Mouse (Mus musculus): ENCODE measurements around the gene Stx2.

Gene Stx2

DNA sequence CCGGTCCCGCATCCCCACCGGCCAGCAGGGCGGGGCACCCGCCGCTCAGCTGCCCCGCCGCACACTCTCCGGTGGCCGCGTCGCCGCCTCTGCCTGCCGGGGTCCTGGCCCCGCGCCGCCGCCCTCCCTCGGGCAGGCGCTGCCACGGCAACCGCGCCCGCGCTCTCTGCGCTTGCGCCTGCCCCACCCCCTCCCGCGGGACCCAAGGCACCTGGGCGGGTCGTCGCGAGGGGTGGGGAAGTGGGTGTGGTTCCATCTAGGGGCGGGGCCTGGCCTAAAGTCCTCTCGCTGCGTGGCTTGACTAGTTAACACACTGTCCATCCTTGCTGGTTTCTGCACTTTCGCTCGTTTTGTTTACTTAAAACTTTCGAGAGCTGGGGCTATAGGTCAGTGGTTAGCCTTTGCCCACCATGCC is at the start of gene Stx2:
Gene Stx2 (minus strand): TSS at position 163 of the 415 bp plus-strand sequence.
- DNase-seq (ENCODE audit: low spot score in 2 of 2), result peak; percentile 85 to 89

DNA sequence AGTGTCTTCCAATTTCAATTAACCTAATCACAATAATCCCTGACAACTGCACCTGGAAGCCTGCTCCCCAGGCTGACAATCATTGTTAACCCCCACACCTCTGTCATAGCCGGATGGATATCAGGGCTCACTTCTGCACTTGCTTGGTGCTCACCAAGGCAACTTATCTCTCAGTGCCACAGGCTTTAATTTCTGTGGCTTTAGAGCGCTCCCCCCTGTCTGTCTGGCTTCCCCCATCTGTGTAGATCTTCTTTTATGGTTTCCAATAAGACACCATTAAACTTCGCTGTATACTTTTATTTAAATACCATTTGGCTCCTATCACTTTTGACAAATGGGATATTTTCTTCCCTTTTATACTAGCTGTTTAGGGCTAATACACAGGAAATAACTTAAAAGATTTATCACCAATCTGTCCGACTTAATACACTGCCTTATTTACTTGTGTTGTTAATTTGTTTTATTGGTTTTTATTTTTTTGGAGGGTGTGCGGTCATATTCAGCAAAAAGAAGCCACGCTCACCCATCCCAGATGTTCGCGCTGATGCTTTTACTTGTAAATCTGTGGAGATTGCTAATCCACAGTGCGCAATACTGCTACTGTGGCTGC is 46.4 kb upstream of the Stx2 start:
- DNase-seq (ENCODE audit: low spot score in 2 of 2), result no peak

- no peak for DNase-seq (ENCODE audit: low spot score in 2 of 2)
These were observed 44.4 kb upstream of the Stx2 start for GRCm38 (mm10) chr5:129052636-129053355.

DNA sequence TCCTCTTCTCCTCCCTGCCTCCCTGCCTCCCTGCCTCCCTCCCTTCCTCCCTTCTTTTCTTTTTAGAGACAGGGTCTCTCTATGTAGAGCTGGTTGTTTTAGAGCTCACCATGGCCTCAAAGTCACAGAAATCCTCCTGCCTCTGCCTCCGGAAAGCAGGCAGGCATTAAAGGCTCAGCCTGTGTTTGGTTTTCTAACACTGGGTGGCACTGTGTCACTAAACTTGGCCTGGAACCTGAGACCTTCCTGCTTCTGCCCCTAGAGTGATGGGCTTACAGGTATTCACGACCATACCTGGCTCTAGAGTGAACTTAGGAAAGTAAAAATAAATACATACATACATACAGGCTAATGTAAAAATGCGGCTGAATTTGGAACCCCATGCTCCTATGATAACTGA is 43.5 kb upstream of the Stx2 start:
- no peak for DNase-seq (ENCODE audit: low spot score in 2 of 2)

- DNase-seq (ENCODE audit: low spot score in 2 of 2), result peak; percentile 64 to 71
These were observed 41.0 kb upstream of the Stx2 start for GRCm38 (mm10) chr5:129049372-129049771.

DNA sequence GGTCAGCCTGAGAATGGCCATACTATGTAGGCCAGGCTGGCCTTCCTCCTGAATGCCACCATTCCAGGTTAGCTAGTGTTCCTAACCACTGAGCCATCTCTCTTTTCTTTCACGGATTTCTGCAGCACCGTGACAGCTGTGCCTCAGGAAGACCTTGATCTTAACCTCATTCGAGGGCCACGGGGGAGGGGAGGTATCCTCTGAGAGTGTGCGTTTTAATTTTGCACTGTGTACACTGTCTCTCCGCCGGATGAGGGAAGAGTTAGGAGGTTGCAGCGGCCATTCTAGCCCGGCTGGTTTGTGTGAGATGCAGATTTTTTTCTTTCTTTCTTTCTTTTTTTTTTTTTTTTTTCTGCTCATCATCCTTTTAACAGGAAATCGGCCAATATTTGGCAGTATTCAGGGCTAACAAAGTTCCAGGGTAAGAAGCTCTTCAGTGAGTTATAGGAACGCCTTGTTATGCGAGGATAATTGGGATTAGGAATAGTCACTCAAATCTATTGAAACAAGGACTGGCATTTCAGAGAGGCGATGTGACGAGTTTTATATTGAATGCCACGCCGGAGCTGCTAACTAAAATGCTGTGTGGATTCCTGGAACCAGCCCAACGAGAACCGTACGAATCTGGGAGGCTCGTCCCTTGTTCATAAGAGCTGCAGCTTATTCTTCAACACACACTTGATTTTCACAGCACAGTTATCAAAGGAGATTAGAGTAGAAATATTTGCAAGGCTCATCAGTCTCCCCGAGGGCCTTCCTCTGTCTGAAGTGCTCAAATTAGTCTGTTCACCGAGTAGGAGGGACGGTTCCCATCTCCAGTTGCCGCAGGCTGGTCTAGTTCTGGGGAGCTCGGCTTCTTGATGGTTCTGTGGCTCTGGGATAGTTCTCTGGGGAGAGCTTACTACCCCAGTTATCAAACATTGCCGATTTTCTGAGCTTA is 37.5 kb upstream of the Stx2 start:
- no peak for DNase-seq (ENCODE audit: low spot score in 2 of 2)

- no peak for DNase-seq (ENCODE audit: low spot score in 2 of 2)
These were observed 29.4 kb upstream of the Stx2 start for GRCm38 (mm10) chr5:129037739-129038138.

- no peak for DNase-seq (ENCODE audit: low spot score in 2 of 2)
These were observed 28.3 kb upstream of the Stx2 start for GRCm38 (mm10) chr5:129036678-129037077.

DNA sequence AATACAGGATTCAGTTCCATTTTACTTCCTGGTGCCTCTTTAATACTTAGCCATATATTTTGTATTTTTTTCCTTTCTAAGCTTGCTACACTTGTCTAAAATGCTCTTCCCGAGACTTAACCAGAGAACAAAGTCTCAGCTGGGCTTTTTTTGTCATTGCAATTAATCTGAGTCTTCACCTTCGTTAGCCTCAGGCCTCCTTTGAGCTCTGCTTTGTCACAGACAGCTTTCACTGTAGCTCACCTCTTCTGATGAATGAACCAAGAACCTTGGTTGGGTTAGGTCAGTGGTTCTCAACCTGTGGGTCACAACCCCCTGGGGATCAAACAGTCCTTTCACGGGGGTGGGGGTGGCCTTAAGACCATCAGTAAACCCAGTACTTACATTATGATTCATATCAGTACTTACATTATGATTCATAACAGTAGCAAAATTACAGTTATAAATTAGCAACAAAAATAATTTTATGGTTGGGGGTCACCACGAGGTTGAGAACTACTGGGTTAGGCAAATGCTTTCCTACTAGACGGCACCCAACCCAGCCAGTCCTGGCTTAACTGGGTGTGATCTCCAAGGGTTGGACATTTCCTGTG is 20.9 kb upstream of the Stx2 start:
- DNase-seq (ENCODE audit: low spot score in 2 of 2), result no peak

GRCm38 (mm10) chr5:129026637-129027036 is 18.3 kb upstream of the Stx2 start:
- DNase-seq (ENCODE audit: low spot score in 2 of 2), result no peak

- DNase-seq (ENCODE audit: low spot score in 2 of 2), result no peak
These were observed 17.8 kb upstream of the Stx2 start for GRCm38 (mm10) chr5:129026171-129026570.

DNA sequence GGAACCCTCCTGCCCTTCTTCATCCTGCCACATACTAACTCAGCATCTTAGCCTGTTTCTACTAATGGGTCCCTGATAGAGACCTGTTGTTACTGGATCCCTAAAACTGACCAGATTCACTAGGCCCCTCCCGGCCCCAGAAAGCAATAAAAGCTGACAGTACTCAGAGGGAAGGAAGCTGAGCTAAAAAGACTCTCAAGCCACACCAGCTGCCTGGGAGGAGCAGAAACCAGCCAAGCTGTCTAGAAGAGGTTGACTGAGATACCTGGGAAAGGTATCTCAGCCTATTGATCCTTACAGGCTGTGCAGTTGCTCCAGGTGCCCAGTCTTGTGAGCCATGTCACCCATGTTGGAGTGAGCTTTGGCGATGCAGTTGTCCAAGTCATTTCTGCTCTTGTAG is 17.4 kb upstream of the Stx2 start:
- no peak for DNase-seq (ENCODE audit: low spot score in 2 of 2)

DNA sequence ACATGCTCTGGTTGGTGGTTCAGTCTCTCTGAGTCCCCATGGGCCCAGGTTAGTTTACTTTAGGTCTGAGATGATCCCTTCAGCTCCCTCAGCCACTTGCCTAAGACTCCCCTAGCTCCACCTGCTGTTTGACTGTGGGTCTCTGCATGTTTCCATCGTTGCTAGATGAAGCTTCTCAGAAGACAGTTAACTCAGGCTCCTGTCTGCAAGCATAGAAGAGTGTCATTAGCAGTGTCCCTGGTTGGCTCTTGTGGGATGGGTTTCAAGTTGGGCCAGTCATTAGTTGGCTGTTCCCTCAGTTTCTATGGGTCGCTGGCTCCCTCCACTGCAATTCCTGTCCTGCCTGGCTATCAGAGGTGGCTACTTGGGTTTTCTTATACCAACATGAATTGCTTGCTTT is 16.7 kb upstream of the Stx2 start:
- no peak for DNase-seq (ENCODE audit: low spot score in 2 of 2)

DNA sequence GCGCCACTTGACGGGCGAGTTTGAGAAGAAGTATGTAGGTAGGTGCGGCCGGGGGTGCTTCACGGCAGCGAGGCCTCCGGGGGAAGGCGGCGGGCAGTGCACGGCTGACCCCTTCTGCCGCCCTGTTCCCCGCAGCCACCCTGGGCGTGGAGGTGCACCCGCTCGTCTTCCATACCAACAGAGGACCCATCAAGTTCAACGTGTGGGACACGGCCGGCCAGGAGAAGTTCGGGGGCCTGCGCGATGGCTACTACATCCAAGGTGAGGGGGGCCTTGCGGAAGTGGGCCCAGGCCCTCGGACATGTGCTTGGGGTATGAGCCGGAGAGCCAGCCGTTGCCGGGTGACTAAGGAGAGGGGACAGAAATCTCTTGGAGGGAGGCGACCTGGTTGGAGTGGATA is 12.4 kb upstream of the Stx2 start:
- peak; percentile 44 to 49 for DNase-seq (ENCODE audit: low spot score in 2 of 2)

DNA sequence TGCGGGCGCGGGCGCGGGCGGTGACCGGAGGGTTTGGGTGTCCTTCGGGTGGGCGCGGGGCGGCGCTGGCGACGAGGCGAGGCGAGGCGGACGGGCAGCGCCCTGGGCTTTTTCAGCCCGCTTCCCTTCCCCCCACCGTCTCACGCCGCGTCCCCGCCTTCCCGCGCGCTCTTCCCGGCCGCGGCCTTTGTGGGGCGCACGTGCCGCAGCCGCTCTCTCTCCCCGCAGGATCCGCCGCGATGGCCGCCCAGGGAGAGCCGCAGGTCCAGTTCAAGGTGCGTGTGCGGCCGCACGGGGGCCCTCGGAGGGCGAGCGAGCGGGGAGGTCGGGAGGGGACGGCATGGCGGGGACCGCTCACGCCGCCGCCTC is 11.9 kb upstream of the Stx2 start:
- DNase-seq (ENCODE audit: low spot score in 2 of 2), result no peak

GRCm38 (mm10) chr5:129019497-129020299 is 11.3 kb upstream of the Stx2 start, which contains the start of gene Ran:
TSS of gene Ran (plus strand) at chr5:129020069.
- DNase-seq (ENCODE audit: low spot score in 2 of 2), result peak; percentile 92 to 96

- no peak for DNase-seq (ENCODE audit: low spot score in 2 of 2)
These were observed 10.6 kb upstream of the Stx2 start for GRCm38 (mm10) chr5:129018782-129019489.

- DNase-seq (ENCODE audit: low spot score in 2 of 2), result no peak
These were observed 8.0 kb upstream of the Stx2 start for GRCm38 (mm10) chr5:129016370-129016769.

DNA sequence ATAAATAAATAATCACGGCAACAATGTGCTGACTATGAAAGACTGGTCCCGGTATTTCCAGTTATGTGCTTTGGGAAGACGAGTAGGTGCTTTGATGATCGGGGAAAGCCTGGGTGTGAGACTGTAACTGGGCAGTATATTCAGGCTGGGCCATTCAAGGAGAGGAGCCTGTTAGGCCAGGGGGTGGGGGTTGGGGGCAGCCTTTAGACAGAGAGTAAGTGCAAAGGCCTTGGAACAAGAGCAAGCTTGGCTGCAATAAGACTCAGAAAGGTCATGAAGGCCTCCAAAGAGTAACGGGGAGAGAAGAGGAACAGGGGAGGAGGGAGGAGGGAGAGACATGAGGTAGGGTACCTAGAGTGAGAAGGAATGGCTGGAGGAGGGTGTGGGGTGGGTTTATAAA is 7.2 kb upstream of the Stx2 start:
- no peak for DNase-seq (ENCODE audit: low spot score in 2 of 2)

GRCm38 (mm10) chr5:129015020-129015419 is 6.6 kb upstream of the Stx2 start:
- DNase-seq (ENCODE audit: low spot score in 2 of 2), result no peak

DNA sequence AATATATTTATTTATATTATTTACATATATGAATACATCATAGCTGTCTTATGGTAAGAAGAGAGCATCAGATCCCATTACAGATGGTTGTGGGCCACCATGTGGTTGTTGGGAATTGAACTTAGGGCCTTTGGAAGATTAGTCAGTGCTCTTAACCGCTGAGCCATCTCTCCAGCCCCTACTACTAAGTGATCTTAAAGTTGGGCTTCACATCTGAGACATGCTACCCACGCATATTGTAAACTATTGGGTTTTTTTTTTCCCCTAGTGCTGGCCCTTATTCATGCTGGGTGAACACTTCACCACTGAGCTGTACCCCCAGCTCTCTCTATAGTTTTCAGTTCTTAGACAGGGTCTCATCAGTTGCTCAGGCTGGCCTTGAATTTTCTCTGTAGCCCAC is 2.6 kb upstream of the Stx2 start:
- no peak for DNase-seq (ENCODE audit: low spot score in 2 of 2)

Measured in frontal cortex, postnatal 10 days (tissue).